Mouse (Mus musculus) kidney, adult 9 months (tissue): ENCODE results near the gene Tesk1.

ENCODE experiments used
- DNase-seq: peaks from one replicate; pipeline ENCODE4 v3.0.0; 2022

Gene Tesk1

GRCm38 (mm10) chr4:43441639-43442038 is at the start of gene Tesk1:
Gene Tesk1 (plus strand): TSS chr4:43441939.
- DNase-seq = peak; percentile 37

- peak; percentile 95 for DNase-seq
These were observed 47.3 kb upstream of the Tesk1 start for GRCm38 (mm10) chr4:43394345-43394891.

- no peak for DNase-seq
These were observed 46.6 kb upstream of the Tesk1 start for GRCm38 (mm10) chr4:43395147-43395546.

- DNase-seq = no peak
These were observed 45.9 kb upstream of the Tesk1 start for GRCm38 (mm10) chr4:43395836-43396235.

GRCm38 (mm10) chr4:43396381-43396780 is 45.4 kb upstream of the Tesk1 start:
- no peak for DNase-seq

- DNase-seq = no peak
These were observed 43.7 kb upstream of the Tesk1 start for GRCm38 (mm10) chr4:43398014-43398413.

GRCm38 (mm10) chr4:43398829-43399331 is 42.9 kb upstream of the Tesk1 start:
- no peak for DNase-seq

GRCm38 (mm10) chr4:43399391-43400131 is 42.2 kb upstream of the Tesk1 start:
- DNase-seq = no peak

- DNase-seq = no peak
These were observed 40.8 kb upstream of the Tesk1 start for GRCm38 (mm10) chr4:43400976-43401375.

GRCm38 (mm10) chr4:43401486-43401885 is 40.3 kb upstream of the Tesk1 start:
- no peak for DNase-seq

GRCm38 (mm10) chr4:43402212-43402611 is 39.5 kb upstream of the Tesk1 start:
- no peak for DNase-seq

- DNase-seq = no peak
These were observed 37.0 kb upstream of the Tesk1 start for GRCm38 (mm10) chr4:43404697-43405096.

GRCm38 (mm10) chr4:43406162-43406971 is 35.4 kb upstream of the Tesk1 start:
- peak; percentile 82 for DNase-seq

GRCm38 (mm10) chr4:43407071-43407920 is 34.4 kb upstream of the Tesk1 start:
- no peak for DNase-seq

- DNase-seq = no peak
These were observed 27.0 kb upstream of the Tesk1 start for GRCm38 (mm10) chr4:43414761-43415160.

GRCm38 (mm10) chr4:43415221-43416070 is 26.3 kb upstream of the Tesk1 start:
- no peak for DNase-seq

- no peak for DNase-seq
These were observed 25.7 kb upstream of the Tesk1 start for GRCm38 (mm10) chr4:43416071-43416490.

- DNase-seq = no peak
These were observed 24.3 kb upstream of the Tesk1 start for GRCm38 (mm10) chr4:43417269-43418062.

- DNase-seq = no peak
These were observed 23.3 kb upstream of the Tesk1 start for GRCm38 (mm10) chr4:43418450-43418849.

GRCm38 (mm10) chr4:43418973-43419656 is 22.6 kb upstream of the Tesk1 start:
- DNase-seq = peak; percentile 70
